Comparison of ENCODE assay signal across 14 mouse cellular contexts in genomic region chr1:85957942-85958619, GRCm38 (mm10). TPM values are rescaled to one million over a fixed set of nuclear protein-coding genes. Genes with fewer than 3 reads are reported as not detected.
A peak's percentile ranks its signal among the peaks of the same experiment; 100 is the strongest.
DNase-seq lines count a peak whose midpoint lies in the region; ATAC-seq and TF ChIP-seq lines count a peak whose summit lies in the region.
"Had no signal": no experiment of that assay in that cellular context is flagged by ENCODE, and none has a peak within 500 bp of the region (broad histone marks: within the 10 kb centered on the region; RNA-seq: fewer than 3 reads in every experiment).

No protein-coding gene starts in this region.

- H3K27ac ChIP-seq in hindbrain, postnatal 0 days: no peak overlapping the region
- no peak overlapping the region for H3K27ac ChIP-seq in hindbrain, embryonic 11.5 days (ENCODE audit: low read depth, low read length)
- H3K27ac ChIP-seq: forebrain, embryonic 13.5 days had no signal

- 50% methylated on average over 9 of the region's 9 CpGs for WGBS in hindbrain, postnatal 0 days
- 63% methylated on average over 9 of the region's 9 CpGs for WGBS in hindbrain, embryonic 11.5 days

- H3K36me3 ChIP-seq in hindbrain, postnatal 0 days (ENCODE audit: insufficient read depth, low read length): no peaks in the 10 kb centered on the region
- no peaks in the 10 kb centered on the region for H3K36me3 ChIP-seq in hindbrain, embryonic 11.5 days (ENCODE audit: control insufficient read depth, insufficient read depth, low read length)

- H3K4me1 ChIP-seq in hindbrain, postnatal 0 days (ENCODE audit: insufficient read depth, low read length): peaks cover 11% of the 10 kb centered on the region; the same call in 1 of the 2 replicates
- H3K4me1 ChIP-seq in hindbrain, embryonic 11.5 days (replicated peaks; ENCODE audit: control insufficient read depth, insufficient read depth, low read length): no peaks in the 10 kb centered on the region
- H3K4me1 ChIP-seq: forebrain, embryonic 13.5 days had no signal

- H3K27me3 ChIP-seq in hindbrain, postnatal 0 days (ENCODE audit: insufficient read depth, low read length): no peaks in the 10 kb centered on the region
- no peaks in the 10 kb centered on the region for H3K27me3 ChIP-seq in hindbrain, embryonic 11.5 days (ENCODE audit: control insufficient read depth, insufficient read depth, low read length)
- H3K27me3 ChIP-seq: forebrain, embryonic 13.5 days had no signal

- no peaks in the 10 kb centered on the region for H3K9me3 ChIP-seq in hindbrain, postnatal 0 days (ENCODE audit: low read length)
- no peaks in the 10 kb centered on the region for H3K9me3 ChIP-seq in hindbrain, embryonic 11.5 days (ENCODE audit: control insufficient read depth, low read length)
- H3K9me3 ChIP-seq: forebrain, embryonic 13.5 days had no signal

- peak; percentile 12 for DNase-seq in hindbrain, postnatal 0 days (ENCODE audit: low spot score)
- no peak for DNase-seq in hindbrain, embryonic 11.5 days (ENCODE audit: low spot score)
- DNase-seq in CD4-positive helper T cell, adult 2 months (ENCODE audit: low read depth, low spot score): peak; percentile 47
- DNase-seq in right cerebral cortex, postnatal 25 days: peak; percentile 64
- DNase-seq in ovary, postnatal 14 days (ENCODE audit: low spot score): no peak
- no peak for DNase-seq in ovary, adult 18-20 months (ENCODE audit: low spot score)
- DNase-seq in kidney, adult 18-20 months: no peak
- DNase-seq: cerebellum, postnatal 36 days; layer of hippocampus, postnatal 36 days had no signal

- no peak overlapping the region for H3K4me3 ChIP-seq in hindbrain, postnatal 0 days (ENCODE audit: low read length)
- no peak overlapping the region for H3K4me3 ChIP-seq in hindbrain, embryonic 11.5 days (ENCODE audit: low read depth, low read length)
- H3K4me3 ChIP-seq: forebrain, embryonic 13.5 days had no signal

- H3K4me2 ChIP-seq in hindbrain, postnatal 0 days (ENCODE audit: low read depth, low read length): no peak overlapping the region
- H3K4me2 ChIP-seq in hindbrain, embryonic 11.5 days (replicated peaks; ENCODE audit: low read depth, low read length): no peak overlapping the region
- H3K4me2 ChIP-seq: forebrain, embryonic 13.5 days had no signal

- ATAC-seq in hindbrain, postnatal 0 days: peak; percentile 24; the same call in 1 of the 2 replicates
- no peak for ATAC-seq in hindbrain, embryonic 11.5 days (ENCODE audit: low FRiP score)
- peak; percentile 16 for ATAC-seq in CD4-positive, CD25-positive, alpha-beta regulatory T cell, adult 4 months
- ATAC-seq: forebrain, embryonic 13.5 days had no signal

- no peak overlapping the region for H3K9ac ChIP-seq in hindbrain, postnatal 0 days (replicated peaks; ENCODE audit: low read length)
- H3K9ac ChIP-seq in hindbrain, embryonic 11.5 days (ENCODE audit: low read depth, low read length): no peak overlapping the region
- H3K9ac ChIP-seq: forebrain, embryonic 13.5 days had no signal

- no peak for TF ChIP-seq CTCF in hindbrain, postnatal 0 days (IDR thresholded peaks at IDR 0.05; ENCODE audit: low read depth)

RNA-seq across cellular contexts. Expression of gene Gpr55, which starts 2.7 kb away (rescaled TPM):
- 0.21 TPM in 1 of 2 replicates, not detected in the other for total RNA-seq in hindbrain, postnatal 0 days (2014; rRNA removed)
- 0.14 and 0.15 TPM in 2 replicates for polyA plus RNA-seq in hindbrain, postnatal 0 days (2015; fragmentation: Nextera tagmentation; extraction: Ambion mirVana)
- polyA plus RNA-seq in hindbrain, embryonic 11.5 days (2014; fragmentation: Nextera tagmentation; extraction: Ambion mirVana): 0.08 TPM in 1 of 2 replicates, not detected in the other
- 10 to 100 TPM in 1 of 2 experiments, 1 to 10 TPM in 1; 2.7 to 10.2 TPM for polyA plus RNA-seq in CD4-positive, CD25-positive, alpha-beta regulatory T cell, adult 4 months (2017; shearing (Covaris generic))
- total RNA-seq: layer of hippocampus, postnatal 36 days had no signal
- polyA plus RNA-seq: forebrain, embryonic 13.5 days; intestine, embryonic 14.5 days; lung, embryonic 16.5 days had no signal

RNA-seq across cellular contexts. Expression of gene 4933407L21Rik, which starts 29.8 kb away (rescaled TPM):
- 11.8 and 18.8 TPM in 2 replicates for total RNA-seq in hindbrain, postnatal 0 days (2014; rRNA removed)
- 12.3 and 13.9 TPM in 2 replicates for polyA plus RNA-seq in hindbrain, postnatal 0 days (2015; fragmentation: Nextera tagmentation; extraction: Ambion mirVana)
- 0.46 and 0.60 TPM in 2 replicates for polyA plus RNA-seq in hindbrain, embryonic 11.5 days (2014; fragmentation: Nextera tagmentation; extraction: Ambion mirVana)
- polyA plus RNA-seq in CD4-positive, CD25-positive, alpha-beta regulatory T cell, adult 4 months (2017; shearing (Covaris generic)): 1 to 10 TPM in 1 of 2 experiments, under 1 TPM in 1; 0.47 to 1.0 TPM

RNA-seq across cellular contexts. Expression of gene Spata3, which starts 58.5 kb away (rescaled TPM):
- 1.2 TPM in 1 of 2 replicates, not detected in the other for total RNA-seq in hindbrain, postnatal 0 days (2014; rRNA removed)
- 1.3 and 1.4 TPM in 2 replicates for polyA plus RNA-seq in hindbrain, postnatal 0 days (2015; fragmentation: Nextera tagmentation; extraction: Ambion mirVana)
- not detected in 2 replicates for polyA plus RNA-seq in hindbrain, embryonic 11.5 days (2014; fragmentation: Nextera tagmentation; extraction: Ambion mirVana)
- polyA plus RNA-seq in CD4-positive, CD25-positive, alpha-beta regulatory T cell, adult 4 months (2017; shearing (Covaris generic)): not detected
- total RNA-seq: adrenal gland, postnatal 4 days had no signal
- polyA plus RNA-seq: forebrain, embryonic 13.5 days; intestine, embryonic 14.5 days; lung, embryonic 16.5 days had no signal

Comparison
In these comparisons a context has a peak if more than half of its experiments do, and no peak if none do; other contexts are left out.
1. DNase-seq: peak in hindbrain, postnatal 0 days (single experiment), CD4-positive helper T cell, adult 2 months (single experiment) and right cerebral cortex, postnatal 25 days (single experiment); none in hindbrain, embryonic 11.5 days (single experiment), ovary, postnatal 14 days (single experiment), ovary, adult 18-20 months (single experiment) and kidney, adult 18-20 months (single experiment).